Mouse (Mus musculus) A20 (cell line): ENCODE data around the gene Aars.
"Not testable (repeated sequence)": the region's sequence is repeated elsewhere in the genome, so short reads cannot be mapped to it uniquely, and the experiment has no call there.

Experiments used
- DNase-seq: peaks from one replicate; pipeline ENCODE4 v3.0.0-alpha.2; 2011; ENCODE audit warnings: low read depth, low spot score

Gene Aars

GRCm38 (mm10) chr8:111093865-111094718 lies 61.1 kb downstream of the Aars start, which contains the start of gene Pdpr:
Gene Pdpr (plus strand): TSS chr8:111094630.
- peak; percentile 90 for DNase-seq

- not testable (repeated sequence) for DNase-seq
These were observed 61.9 kb downstream of the Aars start for GRCm38 (mm10) chr8:111094719-111095302.
